Mouse (Mus musculus) left cerebral cortex, postnatal 36 days (tissue): Measurements from ENCODE around the gene Pik3c2a. TPM values are rescaled to one million over a fixed set of nuclear protein-coding genes. Genes with fewer than 3 reads are reported as not detected.

Source experiments
- DNase-seq, 2 experiments: peaks; one replicate each; pipeline ENCODE4 v3.0.0; 2021 to 2022; ENCODE audit warnings: low spot score in 2 of 2, mixed read lengths in 1 of 2
- intact Hi-C: fragments of 180-260 bp; cut with DNase I; formaldehyde crosslinking; loops from one replicate; pipeline ENCODE4 v1.15.1; 2025
- total RNA-seq, 2 experiments: library from RNA; stranded (reverse); gene quantifications; 2 replicates each; pipeline ENCODE4 v1.2.3; 2021

The Pik3c2a gene
- total RNA-seq, result 10 to 100 TPM; 22.8 to 28.7 TPM

DNA sequence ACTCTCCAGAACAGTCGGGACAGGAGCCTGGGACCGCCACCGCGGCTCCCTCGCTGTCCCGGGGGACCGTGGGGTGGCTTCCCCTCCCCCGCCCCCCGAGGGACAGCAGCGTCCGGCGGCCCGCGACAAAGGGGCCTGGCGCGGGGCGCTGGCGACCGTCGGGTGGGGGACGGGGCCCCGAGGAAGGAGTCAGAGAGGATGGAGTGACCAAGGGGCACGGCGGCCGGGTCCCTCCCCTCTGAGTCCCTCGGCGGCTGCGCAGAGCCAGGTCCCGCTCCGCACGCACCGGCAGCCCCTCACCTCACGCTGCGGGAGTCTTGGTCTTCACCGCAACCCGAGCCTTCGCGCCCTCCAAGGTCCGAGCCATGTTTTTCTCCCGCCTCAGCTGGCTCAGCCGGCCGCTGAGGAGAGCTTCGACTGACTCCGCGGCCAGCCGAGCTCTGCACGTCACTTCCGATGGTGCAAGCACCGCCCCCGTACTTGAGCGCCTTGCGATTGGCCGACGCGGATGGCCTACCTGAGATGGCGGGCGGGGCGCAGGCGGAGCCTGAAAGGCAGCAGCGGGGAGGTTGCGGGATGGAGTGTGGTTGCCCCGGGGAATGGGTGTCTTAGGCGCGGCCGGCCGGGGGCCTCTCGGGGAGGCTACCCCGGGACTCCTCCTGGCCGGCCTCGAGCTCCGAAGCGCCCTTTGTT lies at the start of gene Pik3c2a:
Gene Pik3c2a, minus strand, starts transcription at position 446 of the 693 bp plus-strand sequence.
- intact Hi-C loops, result loop anchor here (2.0 kb wide), 1 partner anchor 108 kb away; the partner anchor contains the start of gene Rps13
- peak; percentile 94 to 95 for DNase-seq

DNA sequence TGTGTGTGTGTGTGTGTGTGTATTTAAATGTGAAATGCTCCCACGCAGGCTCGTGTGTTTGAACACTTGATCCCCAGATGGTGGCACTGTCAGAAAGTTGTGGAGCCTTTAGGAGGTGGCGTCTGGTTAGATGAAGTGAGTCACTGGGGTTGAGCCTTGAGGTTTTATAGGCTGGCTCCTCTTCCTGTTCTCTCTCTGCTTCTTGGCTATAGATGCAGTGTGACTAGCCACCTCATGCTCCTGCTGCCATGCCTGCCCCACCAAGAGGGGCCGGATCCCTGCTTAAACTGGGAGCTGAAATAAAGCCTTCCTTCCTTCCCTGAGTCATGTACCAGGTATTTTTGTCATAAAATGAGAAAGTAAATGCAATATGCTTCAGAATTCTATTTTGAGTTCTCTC lies 47.9 kb upstream of the Pik3c2a start:
- DNase-seq, result no peak
- intact Hi-C loops, result no loop called here

DNA sequence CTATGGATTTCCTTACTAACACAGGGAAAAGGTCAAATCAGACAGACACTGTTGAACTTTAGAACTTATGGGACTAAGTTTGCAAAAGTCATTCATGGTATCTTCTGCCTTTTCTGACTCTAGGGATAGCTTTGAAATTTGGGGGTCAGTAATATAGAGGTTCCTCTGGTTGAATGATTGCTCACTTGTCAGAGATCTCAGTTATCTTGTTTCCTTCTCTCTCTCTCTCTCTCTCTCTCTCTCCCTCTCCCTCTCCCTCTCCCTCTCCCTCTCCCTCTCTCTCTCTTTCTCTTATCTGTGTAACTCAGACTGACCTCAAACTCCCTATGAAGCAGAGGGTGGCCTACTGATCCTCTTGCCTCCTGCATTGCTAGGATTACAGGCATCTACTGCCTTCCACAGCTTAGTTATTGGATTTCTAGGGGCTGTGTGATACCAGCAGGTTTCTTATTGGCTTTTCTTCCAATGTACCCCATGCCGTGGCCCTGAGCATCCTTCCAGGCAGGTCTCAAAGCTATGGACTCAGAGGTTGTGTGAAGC lies 41.9 kb upstream of the Pik3c2a start:
- intact Hi-C loops, result no loop called here
- DNase-seq, result no peak

DNA sequence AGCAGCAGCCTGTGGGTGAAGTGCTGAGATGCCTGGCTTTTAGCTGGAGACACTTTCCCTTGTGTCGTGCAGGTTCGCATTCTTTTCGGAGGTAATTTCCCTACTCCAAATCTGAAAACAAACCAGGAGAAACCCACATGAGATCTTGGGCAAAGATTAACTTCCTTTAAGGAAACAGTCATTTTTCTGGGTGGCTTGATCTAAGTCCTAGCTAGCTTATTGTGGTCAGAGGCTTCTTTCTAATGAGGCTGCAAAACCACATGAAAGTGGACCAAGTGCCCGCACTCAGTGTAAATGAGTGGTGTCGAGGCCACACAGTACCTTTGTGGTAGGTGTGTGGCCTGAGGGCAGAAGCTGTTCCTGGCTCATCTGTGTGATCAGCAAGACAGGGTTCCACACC lies 41.0 kb upstream of the Pik3c2a start:
- no peak for DNase-seq
- intact Hi-C loops, result no loop called here

DNA sequence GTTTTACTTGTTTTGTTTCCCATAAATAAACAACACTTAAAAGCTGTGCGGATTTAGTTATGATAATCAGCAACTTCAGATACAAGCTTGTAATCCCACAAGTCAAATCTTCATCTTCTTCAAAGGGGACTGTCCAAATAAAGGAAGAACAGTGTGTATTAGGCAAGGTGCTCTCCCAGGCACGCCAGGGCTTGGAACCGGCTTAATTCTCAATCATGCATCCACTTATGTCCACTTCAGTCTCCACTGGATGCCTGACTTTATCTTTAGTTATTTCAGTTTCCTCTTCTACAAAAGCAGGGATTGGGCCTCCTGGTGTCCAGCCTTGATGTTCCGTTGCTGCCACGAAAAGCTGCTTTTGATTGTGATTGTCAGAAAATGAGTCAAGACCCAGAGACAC lies 40.5 kb upstream of the Pik3c2a start:
- intact Hi-C loops, result no loop called here
- DNase-seq, result no peak

DNA sequence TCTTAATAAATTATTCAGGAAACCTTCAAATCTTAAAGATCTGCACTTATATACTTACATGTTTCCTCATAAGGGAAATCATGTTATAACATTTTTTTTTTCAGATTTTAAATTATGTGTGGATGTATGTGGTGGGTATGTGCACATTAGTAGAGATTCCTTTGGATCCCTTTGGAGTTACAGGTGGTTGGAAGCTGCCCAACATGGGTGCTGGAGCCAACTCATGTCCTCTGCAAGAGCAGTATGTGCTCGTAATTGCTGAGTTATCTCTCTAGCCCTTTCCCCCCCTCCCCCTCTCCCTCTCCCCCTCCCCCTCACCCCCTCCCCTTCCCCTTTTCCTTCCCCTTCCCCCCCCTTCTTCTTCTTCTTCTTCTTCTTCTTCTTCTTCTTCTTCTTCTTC lies 39.9 kb upstream of the Pik3c2a start:
- DNase-seq, result no peak
- intact Hi-C loops, result no loop called here

DNA sequence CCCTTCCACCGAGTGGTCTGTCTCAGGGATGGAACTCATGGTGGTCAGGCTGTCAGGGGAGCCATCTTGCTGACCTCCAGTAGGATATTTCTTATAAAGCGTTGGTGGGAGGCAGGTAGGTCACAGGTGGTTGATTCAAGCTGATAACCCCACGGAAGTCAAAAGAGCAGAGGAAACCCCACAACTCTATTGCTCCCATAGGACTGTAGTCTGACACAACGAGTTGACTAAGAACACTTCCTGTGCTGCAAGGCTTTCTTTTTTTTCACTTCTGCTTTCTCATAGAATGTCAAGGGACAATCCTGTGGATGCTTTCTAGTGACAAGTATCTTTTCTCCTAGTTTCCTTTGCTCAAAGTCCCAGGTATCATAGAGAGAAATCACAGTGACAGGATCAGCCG lies 33.0 kb upstream of the Pik3c2a start:
- intact Hi-C loops, result no loop called here
- DNase-seq, result no peak

DNA sequence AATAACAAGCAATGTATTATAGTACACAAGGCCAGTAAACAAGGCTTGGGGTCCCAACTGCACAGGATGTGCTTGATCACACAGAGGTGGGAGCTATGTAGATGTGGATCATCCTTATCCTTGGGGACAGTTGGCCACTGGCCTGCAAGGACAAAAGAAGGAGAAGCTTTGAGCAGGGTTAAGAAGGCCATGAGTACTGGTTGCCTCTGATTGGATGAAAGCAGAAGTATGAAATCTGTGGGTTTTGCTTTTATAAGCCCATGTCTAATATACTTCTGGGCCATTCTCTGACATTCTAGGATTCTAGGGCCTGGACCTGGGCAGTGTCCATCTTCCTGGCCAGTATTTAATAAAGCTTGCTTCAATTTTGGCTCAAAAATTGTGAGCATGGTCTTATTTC lies 32.6 kb upstream of the Pik3c2a start:
- intact Hi-C loops, result no loop called here
- DNase-seq, result no peak

DNA sequence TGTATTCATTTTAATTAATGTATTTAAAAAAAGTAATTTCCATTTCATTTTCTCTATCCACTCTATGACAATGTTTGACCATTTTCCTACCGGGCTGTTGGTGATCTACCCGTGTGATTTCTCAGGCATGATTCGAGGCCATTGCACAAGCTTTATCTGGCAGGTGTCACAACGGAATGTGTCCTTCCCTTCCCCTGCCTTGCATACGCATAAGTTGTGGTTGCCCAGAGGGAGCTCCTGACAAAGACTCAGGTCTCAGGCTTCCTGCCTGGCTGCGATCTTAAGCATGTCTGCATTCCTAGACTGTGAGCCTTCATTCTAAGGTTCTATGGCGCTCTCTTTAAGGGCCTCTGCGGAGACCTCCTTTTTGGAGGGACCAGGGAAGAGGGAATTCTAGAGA lies 18.9 kb upstream of the Pik3c2a start:
- intact Hi-C loops, result loop anchor here (5.0 kb wide), 1 partner anchor 40 kb away; the partner anchor contains the start of gene Nucb2
- DNase-seq, result no peak

DNA sequence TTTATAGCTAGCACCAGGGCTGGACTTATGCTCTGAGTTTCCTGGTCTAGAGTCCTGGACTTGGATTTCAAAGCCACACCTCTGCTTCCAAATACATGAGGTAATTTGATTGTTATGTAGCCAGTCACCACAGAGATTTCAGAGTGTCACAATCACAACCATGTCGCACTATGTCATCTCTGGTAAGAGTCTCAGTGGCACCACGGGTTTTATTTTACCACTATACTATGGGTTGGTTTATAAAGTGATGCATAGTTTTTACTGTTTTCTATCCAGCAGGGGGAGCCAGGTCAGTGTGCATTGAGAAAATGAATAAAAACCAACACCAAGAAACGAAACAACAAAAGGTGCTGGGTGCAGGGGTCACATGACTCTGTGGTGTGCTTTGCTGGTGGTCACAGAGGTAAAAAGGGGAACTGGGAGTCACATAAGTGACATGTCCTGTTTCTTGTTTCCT lies 15.8 kb upstream of the Pik3c2a start:
- DNase-seq, result no peak
- intact Hi-C loops, result no loop called here

DNA sequence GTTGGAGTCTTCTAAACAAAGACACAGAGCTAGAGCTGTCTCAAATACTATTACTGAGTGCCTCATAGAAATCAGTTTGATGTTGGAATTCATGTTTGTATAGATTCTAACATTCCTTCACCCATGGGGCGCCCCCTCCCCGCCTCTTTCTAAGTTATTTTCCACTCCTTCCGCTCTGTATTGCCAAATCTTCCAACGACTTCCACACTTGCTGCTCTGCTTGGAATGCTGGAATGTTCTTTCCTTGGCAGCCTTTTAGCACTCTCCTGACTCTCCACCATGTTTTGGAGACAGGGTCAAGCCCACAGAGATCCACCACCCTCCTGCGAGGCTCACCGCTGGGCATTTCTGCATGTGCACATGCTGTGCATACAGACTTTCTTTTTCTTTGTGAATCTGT lies 14.1 kb upstream of the Pik3c2a start:
- DNase-seq, result no peak
- intact Hi-C loops, result no loop called here

DNA sequence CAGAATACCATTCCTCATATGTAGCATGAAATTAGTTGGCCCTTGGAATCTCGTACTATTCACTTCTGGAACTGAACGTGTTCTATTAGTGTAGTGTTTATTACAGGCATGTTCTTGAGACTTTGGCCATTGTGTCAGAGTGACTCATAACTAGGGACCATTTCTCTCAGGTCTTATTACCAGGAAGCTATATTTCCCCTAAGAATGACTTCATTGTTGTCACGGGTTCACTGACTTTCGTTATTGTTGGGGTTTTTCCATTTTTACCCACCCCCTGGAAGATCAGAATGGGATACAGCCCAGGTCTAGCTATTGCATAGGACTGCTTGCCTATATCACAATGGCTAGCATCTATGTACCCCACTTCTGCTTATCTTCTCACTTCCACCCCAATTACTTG lies 13.7 kb upstream of the Pik3c2a start:
- no peak for DNase-seq
- intact Hi-C loops, result no loop called here

DNA sequence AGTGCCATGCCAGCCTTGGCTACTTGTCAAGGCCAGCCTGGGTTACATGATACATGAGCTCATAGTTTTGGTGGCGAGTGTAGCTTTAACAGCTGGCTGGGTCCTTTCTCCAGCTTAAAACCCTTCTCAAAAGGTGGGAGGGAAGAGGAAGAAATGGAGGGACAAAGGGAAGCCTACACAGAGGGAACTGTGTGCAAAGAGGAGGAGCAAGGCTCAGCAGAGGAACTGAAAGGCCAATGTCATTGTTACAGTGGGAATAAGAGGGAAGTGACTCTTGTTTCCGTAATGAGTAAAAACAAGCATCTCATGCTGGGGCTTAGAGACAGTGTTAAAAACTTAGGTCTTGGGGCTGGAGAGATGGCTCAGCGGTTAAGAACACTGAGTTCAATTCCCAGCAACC lies 3.4 kb upstream of the Pik3c2a start:
- intact Hi-C loops, result no loop called here
- DNase-seq, result no peak

DNA sequence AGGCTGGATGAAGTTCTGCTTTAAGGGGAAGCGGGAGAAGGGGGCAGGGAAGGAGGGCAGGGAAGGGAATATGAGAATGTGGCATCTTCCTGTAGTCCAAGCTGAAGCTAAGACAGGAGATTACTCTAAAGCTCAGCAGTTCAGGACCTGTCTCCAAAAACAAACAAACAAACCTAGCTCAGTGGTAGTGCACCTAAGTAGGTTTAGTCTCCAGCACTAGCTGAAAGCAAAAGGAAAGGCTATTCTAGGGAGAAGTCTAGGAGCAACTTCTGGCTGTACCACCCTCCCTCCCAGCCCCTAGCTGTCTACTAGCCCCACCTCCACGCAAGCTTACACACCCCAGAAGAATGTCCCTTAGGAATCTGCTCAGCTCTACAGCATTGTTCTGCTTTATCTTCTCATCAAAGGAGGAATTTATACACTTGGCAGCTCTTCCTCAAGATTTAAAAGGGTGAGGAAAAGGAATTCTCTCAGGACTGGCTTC lies 1.1 kb upstream of the Pik3c2a start:
- intact Hi-C loops, result no loop called here

DNA sequence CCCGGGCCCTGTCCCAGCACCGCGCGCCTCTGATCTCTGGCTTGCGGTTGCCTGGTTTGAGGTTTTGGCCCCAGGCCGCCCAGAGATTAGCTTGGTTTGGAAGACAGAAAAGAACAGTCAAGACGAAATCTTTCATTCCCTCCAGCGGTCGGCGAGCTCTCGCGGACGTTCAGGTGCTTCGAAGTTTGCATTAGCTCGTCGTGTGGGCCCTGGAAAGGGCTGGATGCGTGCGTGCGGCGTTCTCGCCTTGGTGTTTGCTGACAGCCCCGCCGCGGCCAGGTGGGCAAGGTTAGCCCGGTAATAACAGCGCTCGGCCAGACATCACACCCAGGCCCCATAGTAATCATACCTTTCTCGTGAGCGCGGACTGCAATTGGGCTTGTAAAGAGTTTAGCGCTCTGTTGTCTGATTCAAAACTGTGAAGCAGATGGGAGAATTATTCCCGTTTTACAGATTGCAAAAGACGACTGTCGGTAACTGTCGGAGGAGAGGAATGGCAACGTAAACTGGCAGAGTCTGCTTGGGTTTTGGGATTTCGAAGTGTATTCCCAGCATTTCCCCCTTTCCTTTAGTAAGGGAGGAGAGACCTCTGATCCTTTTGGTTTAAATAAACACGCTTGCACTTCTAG lies 562 bp upstream of the Pik3c2a start:
- no peak for DNase-seq
- intact Hi-C loops, result loop anchor here (2.0 kb wide), 1 partner anchor 109 kb away; the partner anchor contains the start of gene Rps13

More for the DNA sequence above, 1.1 kb upstream of the Pik3c2a start:
- DNase-seq, result no peak

DNA sequence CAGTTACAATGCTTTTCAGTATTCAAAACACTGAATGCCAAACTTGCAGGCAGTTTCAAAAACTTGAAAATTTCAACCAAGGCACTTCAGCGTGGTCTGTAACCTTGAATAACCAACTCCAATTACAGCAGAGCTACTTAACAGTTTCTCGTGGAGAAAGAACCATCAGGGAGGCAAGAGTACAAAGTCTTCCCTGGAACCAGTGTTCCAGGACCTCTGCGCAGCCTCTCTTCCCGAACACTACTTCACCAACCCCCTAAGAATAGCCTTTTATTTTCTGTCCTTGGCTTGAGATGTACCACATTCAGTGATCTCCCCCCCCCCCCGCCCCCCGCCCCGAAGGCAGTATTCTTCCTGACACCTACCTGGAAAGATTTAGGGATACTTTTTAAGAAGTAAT lies 1.0 kb downstream of the Pik3c2a start:
- no peak for DNase-seq
- intact Hi-C loops, result loop anchor here (2.0 kb wide), 1 partner anchor 107 kb away; the partner anchor contains the start of gene Rps13

DNA sequence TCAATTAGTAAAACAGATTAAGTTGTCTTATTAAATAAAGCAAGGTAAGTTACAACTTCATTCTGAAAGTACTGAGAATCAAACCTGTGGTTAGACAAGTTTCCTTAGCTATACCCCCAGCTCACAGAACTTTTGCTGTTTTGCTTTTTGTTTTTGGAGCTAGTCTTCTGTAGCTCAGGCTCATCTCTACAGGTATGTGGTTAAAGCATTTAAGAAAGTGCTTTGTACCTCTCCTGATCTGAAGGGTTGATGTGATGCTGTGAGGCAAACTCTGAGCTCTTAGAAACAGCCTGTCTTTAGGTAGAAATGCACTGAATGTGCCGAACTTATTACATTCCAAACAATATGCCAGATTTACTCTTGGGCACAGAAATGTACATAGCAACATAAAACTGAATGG lies 1.9 kb downstream of the Pik3c2a start:
- no peak for DNase-seq
- intact Hi-C loops, result no loop called here

DNA sequence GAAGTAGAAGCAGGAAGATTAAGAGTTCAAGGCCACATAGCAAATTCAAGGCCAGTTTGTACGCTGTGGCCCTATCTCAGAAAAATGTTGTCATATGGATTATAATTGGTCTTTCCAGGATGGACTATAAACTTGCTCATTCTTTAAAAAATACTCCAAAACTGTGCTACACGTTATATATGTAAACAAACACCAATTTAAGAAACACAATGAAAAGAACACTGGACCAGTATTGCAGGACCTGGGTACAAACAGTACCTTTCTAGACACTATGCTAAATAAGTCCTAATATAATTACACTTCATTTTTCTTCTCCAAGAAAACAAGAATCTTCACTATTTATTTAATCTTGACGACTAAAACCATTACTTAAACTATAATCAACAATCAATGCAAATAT lies 11.6 kb downstream of the Pik3c2a start:
- intact Hi-C loops, result no loop called here

DNA sequence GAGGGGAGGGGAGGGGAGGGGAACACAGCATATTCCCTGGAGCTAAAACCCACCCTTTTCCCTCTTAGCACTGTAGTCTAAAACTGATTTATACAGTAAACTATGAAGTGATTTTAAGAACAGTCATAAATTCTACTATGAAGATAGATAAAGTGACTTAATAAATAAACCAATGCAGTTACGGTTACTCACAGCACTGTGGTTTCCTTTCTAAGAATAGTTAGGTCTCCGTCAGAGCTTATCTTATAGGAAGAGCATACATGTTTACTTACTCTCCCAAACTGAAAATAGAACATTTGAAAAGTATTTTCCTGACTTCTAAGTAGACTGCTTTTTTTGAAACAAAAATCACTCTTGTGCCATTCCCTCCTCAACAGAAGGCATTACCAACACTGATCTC lies 12.3 kb downstream of the Pik3c2a start:
- DNase-seq, result no peak
- intact Hi-C loops, result no loop called here

More for the DNA sequence above, 11.6 kb downstream of the Pik3c2a start:
- no peak for DNase-seq

DNA sequence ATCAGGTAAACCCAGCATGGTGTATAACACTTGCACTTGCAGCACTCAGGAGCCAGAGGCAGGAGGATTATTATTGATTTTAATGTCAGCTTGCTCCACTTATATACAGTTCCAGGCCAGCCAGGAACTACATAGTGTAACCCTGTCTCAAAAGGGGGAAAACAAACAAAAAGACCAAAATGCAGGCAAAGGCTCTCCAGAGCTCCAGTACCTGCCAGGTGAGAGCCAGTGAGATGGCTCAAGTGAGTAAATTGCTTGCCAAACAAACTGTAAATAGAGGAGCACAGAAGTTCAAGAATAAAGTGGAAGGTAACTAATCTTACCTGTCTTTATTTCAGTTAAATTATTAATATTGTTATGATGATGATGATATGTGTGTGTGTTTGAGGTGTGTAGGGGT lies 16.0 kb downstream of the Pik3c2a start:
- intact Hi-C loops, result no loop called here
- no peak for DNase-seq

DNA sequence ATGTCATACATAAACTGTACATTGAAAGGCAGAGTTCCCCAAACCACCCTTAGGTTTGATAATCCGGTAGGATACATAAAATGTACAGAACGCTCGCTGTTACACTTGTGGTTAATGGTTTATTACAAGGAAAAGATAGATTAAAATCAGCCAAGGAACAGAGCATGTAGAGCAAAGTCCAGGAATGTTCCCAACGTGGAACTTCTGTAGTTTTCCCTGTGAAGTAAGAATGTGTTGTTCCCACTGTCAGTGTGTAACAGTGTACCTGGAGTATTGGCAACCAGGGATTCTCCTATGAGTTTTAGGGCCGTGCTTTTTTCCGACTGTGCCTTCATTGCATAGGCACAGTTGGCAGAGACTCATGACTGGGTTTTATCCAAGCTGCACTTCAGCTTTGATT lies 17.5 kb downstream of the Pik3c2a start:
- intact Hi-C loops, result no loop called here
- DNase-seq, result no peak
